Mouse (Mus musculus) ES-E14 (cell line): ENCODE measurements around the gene Rrm1. TPM values are rescaled to one million over a fixed set of nuclear protein-coding genes. Genes with fewer than 3 reads are reported as not detected.

Source experiments
- DNase-seq: peaks from one replicate; pipeline ENCODE4 v3.0.0-alpha.2; 2013; ENCODE audit warnings: low read depth, low spot score
- H3K27ac ChIP-seq: 2 replicates; pipeline ENCODE4 v1.5.1; 2012; ENCODE audit warnings: low read depth, mild to moderate bottlenecking, low read length, moderate library complexity, mixed read lengths; ENCODE audit not compliant: poor library complexity, insufficient read depth, severe bottlenecking
- H3K36me3 ChIP-seq: 2 replicates; pipeline ENCODE4 v1.6.1; 2012; ENCODE audit warnings: mild to moderate bottlenecking, low read length, moderate library complexity, mixed read lengths; ENCODE audit not compliant: control insufficient read depth, poor library complexity, insufficient read depth, severe bottlenecking
- H3K4me1 ChIP-seq, 2 experiments: fragments of 150-350 bp in 1 of 2; sonication (generic) in 1 of 2; 2 replicates each; pipeline ENCODE4 v1.6.1; 2012; ENCODE audit warnings: low read length in 2 of 2, mild to moderate bottlenecking in 1 of 2, mixed read lengths in 1 of 2; ENCODE audit not compliant: control insufficient read depth in 2 of 2, insufficient read depth in 2 of 2, poor library complexity in 1 of 2
- H3K4me3 ChIP-seq, 2 experiments: fragments of 150-350 bp in 1 of 2; sonication (generic) in 1 of 2; 2 replicates each; pipeline ENCODE4 v1.5.1; 2012; ENCODE audit warnings: low read length in 2 of 2, low read depth in 1 of 2, mild to moderate bottlenecking in 1 of 2, mixed read lengths in 1 of 2; ENCODE audit not compliant: insufficient read depth in 1 of 2, poor library complexity in 1 of 2, severe bottlenecking in 1 of 2
- H3K9ac ChIP-seq: 2 replicates; pipeline ENCODE4 v1.6.1; 2012; ENCODE audit warnings: low read depth, mild to moderate bottlenecking, low read length, mixed read lengths; ENCODE audit not compliant: poor library complexity, insufficient read depth, severe bottlenecking
- H3K9me3 ChIP-seq: fragments of 150-350 bp; sonication (generic); 2 replicates; pipeline ENCODE4 v1.6.1; 2012; ENCODE audit warnings: low read depth, mild to moderate bottlenecking, low read length; ENCODE audit not compliant: control insufficient read depth, insufficient read depth
- CHD2 ChIP-seq: IDR thresholded peaks from 2 replicates; pipeline ENCODE4 v1.6.1; 2014; ENCODE audit warnings: mild to moderate bottlenecking, low read depth, low read length, inconsistent platforms
- HCFC1 ChIP-seq: IDR thresholded peaks from 2 replicates; pipeline ENCODE4 v1.6.1; 2012; ENCODE audit warnings: low read length, inconsistent platforms, borderline replicate concordance; ENCODE audit not compliant: insufficient read depth
- MAFK ChIP-seq: IDR thresholded peaks from 2 replicates; pipeline ENCODE4 v1.6.1; 2014; ENCODE audit warnings: mild to moderate bottlenecking, low read depth, low read length, inconsistent platforms; ENCODE audit not compliant: insufficient read depth
- ZC3H11A ChIP-seq: IDR thresholded peaks from 2 replicates; pipeline ENCODE4 v1.6.1; 2012; ENCODE audit warnings: low read depth, mild to moderate bottlenecking, inconsistent platforms, low read length, borderline replicate concordance
- ZNF384 ChIP-seq: IDR thresholded peaks from 2 replicates; pipeline ENCODE4 v1.6.1; 2012; ENCODE audit warnings: low read depth, low read length, inconsistent platforms
- in situ Hi-C, 2 experiments: fragments of 600-800 bp; cut with MboI; formaldehyde crosslinking; loops; one replicate each; pipeline ENCODE4 v1.15.1; 2025; ENCODE audit warnings: low sequenced_read_pairs in 2 of 2, inconsistent platforms in 1 of 2; ENCODE audit not compliant: unreplicated experiment in 2 of 2
- total RNA-seq: library from RNA; depleted of rRNA; stranded (reverse); fragments of 300-350 nt; gene quantifications from 2 replicates; pipeline ENCODE4 v1.2.3, GENCODE M21; 2012

The Rrm1 gene
- total RNA-seq, 1 experiment: 109 TPM

DNA sequence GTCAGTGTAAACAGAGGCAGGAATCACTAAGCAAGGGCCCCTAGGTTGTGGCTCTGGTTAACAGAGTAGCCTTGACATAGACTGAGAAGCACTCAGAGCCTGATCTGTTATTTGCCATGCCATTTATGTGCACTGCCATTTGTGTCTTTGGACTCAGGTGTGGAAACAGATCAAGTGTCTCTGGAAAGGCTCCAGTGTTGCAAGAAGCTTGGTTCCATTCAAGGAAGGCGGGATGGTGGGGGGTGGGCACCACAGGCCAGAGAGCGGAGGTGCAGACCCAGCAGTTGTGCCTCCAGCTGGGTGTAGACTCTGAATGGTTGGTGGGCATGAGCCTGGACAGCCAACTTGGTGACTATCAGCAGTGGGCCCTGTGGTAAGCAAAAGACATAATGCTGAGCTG lies 19.5 kb upstream of the Rrm1 start:
- H3K4me1 ChIP-seq: peaks cover 2 to 5% of the 10 kb centered on the region in 2 experiments; a peak in 2 of 4 replicates
- in situ Hi-C loops: loop anchor here in 1 of 2 experiments (10.0 kb wide), 1 partner anchor 167 kb away; the partner anchor contains the start of gene Rhog
- H3K9ac ChIP-seq: no peak overlapping the region
- DNase-seq: no peak
- no peaks in the 10 kb centered on the region for H3K9me3 ChIP-seq
- no peaks in the 10 kb centered on the region for H3K36me3 ChIP-seq
- H3K4me3 ChIP-seq: no peak overlapping the region
- TF ChIP-seq ZC3H11A: no peak
- TF ChIP-seq CHD2: no peak
- TF ChIP-seq MAFK: no peak
- TF ChIP-seq ZNF384: no peak
- no peak for TF ChIP-seq HCFC1
- no peak overlapping the region for H3K27ac ChIP-seq

DNA sequence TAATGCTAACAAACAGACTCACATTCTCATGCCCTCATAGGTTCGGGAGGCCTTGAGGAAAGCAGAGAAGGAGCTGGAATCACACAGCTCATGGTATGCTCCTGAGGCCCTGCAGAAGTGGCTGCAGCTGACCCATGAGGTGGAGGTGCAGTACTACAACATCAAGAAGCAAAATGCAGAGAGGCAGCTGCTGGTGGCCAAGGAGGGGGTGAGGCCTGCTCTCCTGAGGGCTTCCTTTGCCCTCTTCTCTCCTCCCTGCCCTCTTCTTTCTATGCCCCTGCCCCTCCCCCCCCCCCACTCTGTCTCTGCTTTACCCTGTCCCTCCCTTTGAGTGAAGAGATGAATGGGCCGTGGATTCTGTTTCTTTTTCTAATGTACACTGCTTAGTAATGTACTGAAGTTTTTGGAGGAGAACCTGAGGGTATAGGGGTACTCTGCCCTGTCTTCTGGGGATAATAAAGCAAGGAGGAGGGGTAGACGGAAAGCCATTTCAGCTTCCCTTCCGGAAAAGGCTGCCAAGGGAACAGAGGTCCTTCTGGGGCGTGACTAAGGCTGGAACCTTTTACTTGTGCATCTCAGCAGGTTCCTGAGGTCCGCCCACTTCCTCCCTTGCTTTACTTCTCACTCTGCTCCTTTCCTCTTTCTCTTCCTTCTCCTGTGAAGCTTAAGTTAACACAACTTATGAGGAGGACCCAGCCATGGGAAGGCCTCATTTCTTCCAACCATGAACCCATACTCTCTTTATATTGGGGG lies 15.4 kb upstream of the Rrm1 start:
- TF ChIP-seq ZNF384 (no peak), CHD2 (no peak), ZC3H11A (no peak), MAFK (no peak), HCFC1 (no peak)
- Histone ChIP-seq H3K4me1 (peaks cover 0 to 6% of the 10 kb centered on the region in 2 experiments; a peak in 1 of 4 replicates), H3K4me3 (no peak overlapping the region), H3K36me3 (peaks cover 3% of the 10 kb centered on the region; the same call in 1 of the 2 replicates), H3K9ac (no peak overlapping the region), H3K27ac (no peak overlapping the region), H3K9me3 (no peaks in the 10 kb centered on the region)
- no peak for DNase-seq
- in situ Hi-C loops: loop anchor here in 1 of 2 experiments (10.0 kb wide), 1 partner anchor 171 kb away; the partner anchor contains the start of gene Rhog

DNA sequence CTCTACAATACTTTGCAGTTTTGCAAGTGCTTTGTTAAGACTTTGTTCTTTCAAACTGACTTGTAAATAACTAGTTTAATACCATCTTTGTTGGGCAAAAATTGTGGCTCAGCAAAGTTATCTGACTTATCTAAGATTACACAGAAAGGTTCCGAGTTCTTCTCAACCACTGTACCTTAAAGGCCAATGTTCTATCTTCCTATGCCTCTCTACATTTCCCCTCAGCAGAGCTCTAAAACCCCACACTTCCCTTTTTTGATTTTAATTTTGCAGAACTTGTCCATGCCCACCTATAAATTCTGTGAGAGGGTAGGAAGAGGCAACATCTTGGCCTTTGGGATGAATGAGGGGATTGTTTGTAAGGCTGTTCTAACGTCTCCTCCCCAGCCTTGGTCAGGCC lies 7.2 kb upstream of the Rrm1 start:
- H3K4me3 ChIP-seq: no peak overlapping the region
- no peak overlapping the region for H3K27ac ChIP-seq
- H3K9ac ChIP-seq: no peak overlapping the region
- H3K4me1 ChIP-seq: no peaks in the 10 kb centered on the region
- in situ Hi-C loops: no loop called here
- H3K36me3 ChIP-seq: peaks cover 4% of the 10 kb centered on the region; the same call in 1 of the 2 replicates
- no peaks in the 10 kb centered on the region for H3K9me3 ChIP-seq
- TF ChIP-seq MAFK (no peak), HCFC1 (no peak), CHD2 (no peak), ZC3H11A (no peak), ZNF384 (no peak)
- no peak for DNase-seq

DNA sequence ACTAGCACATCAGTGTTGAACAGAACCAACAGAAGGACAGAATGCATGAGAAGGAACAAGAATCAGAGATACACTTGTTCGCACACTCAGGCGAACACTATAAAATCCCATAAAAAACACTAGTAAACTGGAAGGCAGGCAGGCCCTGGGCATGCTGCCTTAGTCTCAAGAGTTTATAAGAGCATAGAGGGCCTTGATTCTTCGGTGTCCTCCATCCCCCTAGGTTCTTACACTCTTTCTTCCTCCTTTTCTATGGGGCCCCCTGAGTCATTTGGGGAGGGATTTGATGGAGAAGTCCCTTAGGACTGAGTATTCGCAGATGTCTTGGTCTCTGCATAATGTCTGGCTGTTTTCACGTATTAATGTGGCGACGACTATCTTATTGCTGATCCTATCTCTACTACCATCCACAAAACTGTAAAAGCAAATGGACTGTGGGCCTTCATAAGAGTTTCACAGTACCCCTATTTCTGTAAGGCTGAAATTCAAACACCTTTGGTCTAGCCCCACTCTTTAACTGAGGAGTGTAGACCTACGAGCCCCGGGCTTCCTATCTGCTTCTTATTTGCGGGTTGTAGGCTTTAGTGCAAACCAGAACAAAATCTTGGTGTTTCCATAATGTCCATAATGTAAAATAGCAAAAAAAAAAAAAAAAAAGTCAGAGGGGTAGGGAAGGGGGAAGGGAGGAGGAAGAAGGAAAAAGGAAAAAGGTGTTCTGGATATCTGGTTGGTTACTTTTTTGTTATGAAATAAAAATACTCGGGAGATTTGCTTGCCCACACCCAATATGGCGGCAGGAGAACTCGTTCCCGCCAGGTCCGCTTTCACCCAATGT lies 456 bp upstream of the Rrm1 start:
- DNase-seq: no peak
- Histone ChIP-seq H3K27ac (no peak overlapping the region), H3K36me3 (peaks cover 7% of the 10 kb centered on the region), H3K9me3 (no peaks in the 10 kb centered on the region), H3K9ac (peak overlapping the region; percentile 20; the same call in 1 of the 2 replicates), H3K4me1 (peaks cover 2% of the 10 kb centered on the region in 2 experiments; a peak in 1 of 4 replicates), H3K4me3 (peak overlapping the region in 1 of 2 experiments; percentile 69; a peak in 2 of 4 replicates)
- no peak for TF ChIP-seq CHD2
- peak; percentile 63; the same call in 1 of the 2 replicates for TF ChIP-seq ZNF384
- in situ Hi-C loops: no loop called here
